In the genomic region with DNA sequence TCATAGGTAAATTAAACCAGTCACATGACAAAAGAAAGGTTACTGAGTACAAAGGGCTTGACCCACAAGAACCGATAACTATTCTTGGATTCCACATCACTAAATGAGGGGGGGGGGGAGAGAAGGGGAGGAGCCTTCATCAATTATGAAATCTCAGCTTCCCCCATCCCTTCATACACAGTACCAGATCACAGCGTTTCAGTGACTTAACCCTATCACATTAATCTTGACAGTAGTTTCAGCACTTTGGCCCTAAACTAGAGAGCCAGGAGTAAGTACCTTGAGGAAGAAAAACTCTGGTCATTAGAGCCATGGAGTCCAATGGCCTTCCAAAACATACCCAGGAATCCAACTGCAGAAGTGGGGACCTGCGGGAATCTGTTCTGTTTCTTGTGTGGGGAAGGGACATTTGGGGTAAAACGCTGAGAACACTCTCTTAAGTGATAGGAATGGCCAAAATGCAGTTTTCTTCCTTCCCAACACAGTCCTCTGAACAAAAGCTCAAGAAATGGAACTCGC, we compare ENCODE assay signal across 8 mouse cellular contexts. TPM values are rescaled to one million over a fixed set of nuclear protein-coding genes. Genes with fewer than 3 reads are reported as not detected.
DNase-seq lines count a peak whose midpoint lies in the region; ATAC-seq and TF ChIP-seq lines count a peak whose summit lies in the region.

No protein-coding gene starts in this region.

- no peak for DNase-seq in cerebellum, postnatal 4 days (ENCODE audit: low spot score in 2 of 2)
- DNase-seq in spleen, adult 2 months (ENCODE audit: low read depth in 1 of 2, low spot score in 2 of 2), result no peak
- no peak for DNase-seq in spleen, postnatal 4 days (ENCODE audit: low spot score in 2 of 2)
- no peak for DNase-seq in liver, embryonic 11.5 days (ENCODE audit: low spot score)
- peak; percentile 17 for DNase-seq in telencephalon, adult 2 months (ENCODE audit: low read depth, low spot score)
- DNase-seq in adrenal gland, adult (ENCODE audit: inconsistent age in 2 of 2, low spot score in 1 of 2), result no peak
- DNase-seq in left cerebral cortex, postnatal 10 days (ENCODE audit: extremely low spot score in 1 of 2, low spot score in 2 of 2), result no peak

- H3K9me3 ChIP-seq in liver, embryonic 11.5 days (ENCODE audit: control insufficient read depth, low read length), result no peaks in the 10 kb centered on the region

- H3K4me2 ChIP-seq in liver, embryonic 11.5 days, result peak overlapping the region; percentile 74

- no peak for TF ChIP-seq POLR2A in spleen, adult 2 months (IDR thresholded peaks at IDR 0.05; ENCODE audit: low read depth, low read length)

- intact Hi-C loops in left cerebral cortex, postnatal 10 days (cut with DNase I), result no loop called here

- H3K27ac ChIP-seq in spleen, adult 2 months (ENCODE audit: insufficient read depth, low read length), result peak overlapping the region; percentile 30
- H3K27ac ChIP-seq in liver, embryonic 11.5 days (ENCODE audit: low read depth, low read length), result peak overlapping the region; percentile 40

- no peaks in the 10 kb centered on the region for H3K4me1 ChIP-seq in spleen, adult 2 months (ENCODE audit: control insufficient read depth, insufficient read depth, insufficient read length)
- H3K4me1 ChIP-seq in liver, embryonic 11.5 days (replicated peaks; ENCODE audit: control insufficient read depth, insufficient read depth, low read length), result no peaks in the 10 kb centered on the region

- H3K4me3 ChIP-seq in spleen, adult 2 months (ENCODE audit: extremely low read depth, insufficient read depth, insufficient read length), result peak overlapping the region; percentile 97
- peak overlapping the region; percentile 74 for H3K4me3 ChIP-seq in liver, embryonic 11.5 days (ENCODE audit: low read depth, low read length)

- 0 out of 2 replicates have a peak, but pooled peaks cover 3% of the 10 kb centered on the region for H3K36me3 ChIP-seq in spleen, adult 2 months (ENCODE audit: control insufficient read depth, insufficient read depth, low read length)
- no peaks in the 10 kb centered on the region for H3K36me3 ChIP-seq in liver, embryonic 11.5 days (ENCODE audit: control insufficient read depth, insufficient read depth, low read length)

- H3K9ac ChIP-seq in liver, embryonic 11.5 days (ENCODE audit: low read depth, low read length), result peak overlapping the region; percentile 76

- H3K27me3 ChIP-seq in spleen, adult 2 months (ENCODE audit: control insufficient read depth, insufficient read depth, low read length), result no peaks in the 10 kb centered on the region
- no peaks in the 10 kb centered on the region for H3K27me3 ChIP-seq in liver, embryonic 11.5 days (replicated peaks; ENCODE audit: control insufficient read depth, insufficient read depth, low read length)

- peak; percentile 26; the same call in 1 of the 2 replicates for ATAC-seq in cerebellum, adult (ENCODE audit: insufficient number of reproducible peaks, low FRiP score, low TSS enrichment)
- peak; percentile 48; the same call in 1 of the 2 replicates for ATAC-seq in liver, embryonic 11.5 days (replicated peaks; ENCODE audit: low FRiP score)

- WGBS in spleen, adult 2 months, result 15% methylated on average over 5 of the region's 5 CpGs
- WGBS in liver, embryonic 11.5 days, result 11% methylated on average over 5 of the region's 5 CpGs

- no peak for TF ChIP-seq CTCF in spleen, adult 2 months (IDR thresholded peaks at IDR 0.05; ENCODE audit: extremely low read depth, insufficient read depth, insufficient read length, insufficient replicate concordance)

RNA-seq across cellular contexts. Expression of gene Usp40, which starts 0.6 kb away (rescaled TPM):
- polyA plus RNA-seq in spleen, adult 2 months (2012; rRNA removed), result 3.3 TPM in 2 replicates
- polyA plus RNA-seq in liver, embryonic 11.5 days (2014; fragmentation: Nextera tagmentation; extraction: Ambion mirVana), result 17.9 and 20.5 TPM in 2 replicates
- total RNA-seq in left cerebral cortex, postnatal 10 days (2021), result 10 to 100 TPM; 21.1 to 21.9 TPM

RNA-seq across cellular contexts. Expression of gene Ugt1a10, which starts 47.4 kb away (rescaled TPM):
- polyA plus RNA-seq in spleen, adult 2 months (2012; rRNA removed), result not detected in 2 replicates
- polyA plus RNA-seq in liver, embryonic 11.5 days (2014; fragmentation: Nextera tagmentation; extraction: Ambion mirVana), result not detected in 2 replicates
- not detected for total RNA-seq in left cerebral cortex, postnatal 10 days (2021)
